Mouse (Mus musculus): ENCODE data around the gene Cd8a. TPM values are rescaled to one million over a fixed set of nuclear protein-coding genes. Genes with fewer than 3 reads are reported as not detected.

The Cd8a gene
- polyA plus RNA-seq, 1 experiment from 2014 or later = 0.07 TPM

GRCm38 (mm10) chr6:71414624-71415023, 41.4 kb downstream of the Cd8a start:
- Histone ChIP-seq H3K27ac (ENCODE audit: low read length) (no peak overlapping the region), H3K36me3 (ENCODE audit: control insufficient read depth, insufficient read depth, low read length) (peaks cover 3% of the 10 kb centered on the region; the same call in 1 of the 2 replicates), H3K4me3 (ENCODE audit: low read depth, low read length) (no peak overlapping the region), H3K4me2 (replicated peaks; ENCODE audit: low read depth, low read length) (no peak overlapping the region), H3K4me1 (ENCODE audit: control insufficient read depth, insufficient read depth, low read length) (no peaks in the 10 kb centered on the region), H3K27me3 (ENCODE audit: control insufficient read depth, insufficient read depth, low read length) (no peaks in the 10 kb centered on the region), H3K9ac (replicated peaks; ENCODE audit: low read depth, low read length) (no peak overlapping the region), H3K9me3 (ENCODE audit: control insufficient read depth, low read depth, low read length) (no peaks in the 10 kb centered on the region)
- ATAC-seq (ENCODE audit: insufficient number of reproducible peaks, insufficient read depth, low FRiP score, low read depth) = no peak
- WGBS = 76% methylated on average over 4 of the region's 4 CpGs

- H3K4me2 ChIP-seq (replicated peaks; ENCODE audit: low read depth, low read length) = no peak overlapping the region
- no peak overlapping the region for H3K27ac ChIP-seq (ENCODE audit: low read length)
- no peak for ATAC-seq (ENCODE audit: insufficient number of reproducible peaks, insufficient read depth, low FRiP score, low read depth)
- H3K4me3 ChIP-seq (ENCODE audit: low read depth, low read length) = no peak overlapping the region
- H3K9ac ChIP-seq (replicated peaks; ENCODE audit: low read depth, low read length) = no peak overlapping the region
- H3K9me3 ChIP-seq (ENCODE audit: control insufficient read depth, low read depth, low read length) = no peaks in the 10 kb centered on the region
- WGBS = 74% methylated on average over 3 of the region's 3 CpGs
- H3K4me1 ChIP-seq (ENCODE audit: control insufficient read depth, insufficient read depth, low read length) = no peaks in the 10 kb centered on the region
- no peaks in the 10 kb centered on the region for H3K27me3 ChIP-seq (ENCODE audit: control insufficient read depth, insufficient read depth, low read length)
- peaks cover 3% of the 10 kb centered on the region; the same call in 1 of the 2 replicates for H3K36me3 ChIP-seq (ENCODE audit: control insufficient read depth, insufficient read depth, low read length)
Measured at GRCm38 (mm10) chr6:71415446-71415845, 42.2 kb downstream of the Cd8a start.

- H3K9ac ChIP-seq (replicated peaks; ENCODE audit: low read depth, low read length) = no peak overlapping the region
- WGBS = 95% methylated on average over 3 of the region's 3 CpGs
- H3K9me3 ChIP-seq (ENCODE audit: control insufficient read depth, low read depth, low read length) = no peaks in the 10 kb centered on the region
- ATAC-seq (ENCODE audit: insufficient number of reproducible peaks, insufficient read depth, low FRiP score, low read depth) = no peak
- no peaks in the 10 kb centered on the region for H3K36me3 ChIP-seq (ENCODE audit: control insufficient read depth, insufficient read depth, low read length)
- H3K4me1 ChIP-seq (ENCODE audit: control insufficient read depth, insufficient read depth, low read length) = no peaks in the 10 kb centered on the region
- H3K4me3 ChIP-seq (ENCODE audit: low read depth, low read length) = no peak overlapping the region
- no peak overlapping the region for H3K4me2 ChIP-seq (replicated peaks; ENCODE audit: low read depth, low read length)
- no peaks in the 10 kb centered on the region for H3K27me3 ChIP-seq (ENCODE audit: control insufficient read depth, insufficient read depth, low read length)
- H3K27ac ChIP-seq (ENCODE audit: low read length) = no peak overlapping the region
Measured at GRCm38 (mm10) chr6:71418874-71419273, 45.6 kb downstream of the Cd8a start.

GRCm38 (mm10) chr6:71420848-71421247, 47.6 kb downstream of the Cd8a start:
- no peaks in the 10 kb centered on the region for H3K27me3 ChIP-seq (ENCODE audit: control insufficient read depth, insufficient read depth, low read length)

GRCm38 (mm10) chr6:71422162-71422561, 48.9 kb downstream of the Cd8a start:
- H3K9ac ChIP-seq (replicated peaks; ENCODE audit: low read depth, low read length) = no peak overlapping the region
- H3K36me3 ChIP-seq (ENCODE audit: control insufficient read depth, insufficient read depth, low read length) = peaks cover 4% of the 10 kb centered on the region; the same call in 1 of the 2 replicates
- 74% methylated on average over 3 of the region's 3 CpGs for WGBS
- no peak overlapping the region for H3K4me3 ChIP-seq (ENCODE audit: low read depth, low read length)
- no peak for ATAC-seq (ENCODE audit: insufficient number of reproducible peaks, insufficient read depth, low FRiP score, low read depth)
- H3K4me1 ChIP-seq (ENCODE audit: control insufficient read depth, insufficient read depth, low read length) = no peaks in the 10 kb centered on the region
- no peak overlapping the region for H3K4me2 ChIP-seq (replicated peaks; ENCODE audit: low read depth, low read length)
- H3K27me3 ChIP-seq (ENCODE audit: control insufficient read depth, insufficient read depth, low read length) = no peaks in the 10 kb centered on the region
- no peak overlapping the region for H3K27ac ChIP-seq (ENCODE audit: low read length)
- H3K9me3 ChIP-seq (ENCODE audit: control insufficient read depth, low read depth, low read length) = no peaks in the 10 kb centered on the region

More at GRCm38 (mm10) chr6:71420848-71421247, 47.6 kb downstream of the Cd8a start:
- Histone ChIP-seq H3K9me3 (ENCODE audit: control insufficient read depth, low read depth, low read length) (no peaks in the 10 kb centered on the region), H3K36me3 (ENCODE audit: control insufficient read depth, insufficient read depth, low read length) (no peaks in the 10 kb centered on the region), H3K27ac (ENCODE audit: low read length) (no peak overlapping the region), H3K4me3 (ENCODE audit: low read depth, low read length) (no peak overlapping the region), H3K9ac (replicated peaks; ENCODE audit: low read depth, low read length) (no peak overlapping the region), H3K4me2 (replicated peaks; ENCODE audit: low read depth, low read length) (no peak overlapping the region), H3K4me1 (ENCODE audit: control insufficient read depth, insufficient read depth, low read length) (no peaks in the 10 kb centered on the region)
- ATAC-seq (ENCODE audit: insufficient number of reproducible peaks, insufficient read depth, low FRiP score, low read depth) = no peak
- 70% methylated on average over 6 of the region's 6 CpGs for WGBS

- WGBS = 88% methylated on average over 3 of the region's 3 CpGs
- ATAC-seq (ENCODE audit: insufficient number of reproducible peaks, insufficient read depth, low FRiP score, low read depth) = no peak
- Histone ChIP-seq H3K4me1 (ENCODE audit: control insufficient read depth, insufficient read depth, low read length) (no peaks in the 10 kb centered on the region), H3K27me3 (ENCODE audit: control insufficient read depth, insufficient read depth, low read length) (no peaks in the 10 kb centered on the region), H3K4me3 (ENCODE audit: low read depth, low read length) (no peak overlapping the region), H3K9me3 (ENCODE audit: control insufficient read depth, low read depth, low read length) (no peaks in the 10 kb centered on the region), H3K27ac (ENCODE audit: low read length) (no peak overlapping the region), H3K4me2 (replicated peaks; ENCODE audit: low read depth, low read length) (no peak overlapping the region), H3K36me3 (ENCODE audit: control insufficient read depth, insufficient read depth, low read length) (peaks cover 7% of the 10 kb centered on the region; the same call in 1 of the 2 replicates), H3K9ac (replicated peaks; ENCODE audit: low read depth, low read length) (no peak overlapping the region)
Measured at GRCm38 (mm10) chr6:71423116-71423515, 49.9 kb downstream of the Cd8a start.

GRCm38 (mm10) chr6:71425681-71426080, 52.5 kb downstream of the Cd8a start:
- WGBS = 88% methylated on average over 6 of the region's 6 CpGs

GRCm38 (mm10) chr6:71427996-71428725, 54.9 kb downstream of the Cd8a start:
- Histone ChIP-seq H3K4me2 (replicated peaks; ENCODE audit: low read depth, low read length) (no peak overlapping the region), H3K36me3 (ENCODE audit: control insufficient read depth, insufficient read depth, low read length) (peaks cover 10% of the 10 kb centered on the region; the same call in 1 of the 2 replicates), H3K27me3 (ENCODE audit: control insufficient read depth, insufficient read depth, low read length) (no peaks in the 10 kb centered on the region), H3K9me3 (ENCODE audit: control insufficient read depth, low read depth, low read length) (no peaks in the 10 kb centered on the region), H3K4me1 (ENCODE audit: control insufficient read depth, insufficient read depth, low read length) (no peaks in the 10 kb centered on the region), H3K4me3 (ENCODE audit: low read depth, low read length) (no peak overlapping the region), H3K27ac (ENCODE audit: low read length) (no peak overlapping the region), H3K9ac (replicated peaks; ENCODE audit: low read depth, low read length) (no peak overlapping the region)
- no peak for ATAC-seq (ENCODE audit: insufficient number of reproducible peaks, insufficient read depth, low FRiP score, low read depth)
- WGBS = 85% methylated on average over 4 of the region's 4 CpGs

More at GRCm38 (mm10) chr6:71425681-71426080, 52.5 kb downstream of the Cd8a start:
- Histone ChIP-seq H3K4me1 (ENCODE audit: control insufficient read depth, insufficient read depth, low read length) (no peaks in the 10 kb centered on the region), H3K4me2 (replicated peaks; ENCODE audit: low read depth, low read length) (no peak overlapping the region), H3K36me3 (ENCODE audit: control insufficient read depth, insufficient read depth, low read length) (peaks cover 10% of the 10 kb centered on the region; the same call in 1 of the 2 replicates), H3K9ac (replicated peaks; ENCODE audit: low read depth, low read length) (no peak overlapping the region), H3K9me3 (ENCODE audit: control insufficient read depth, low read depth, low read length) (no peaks in the 10 kb centered on the region), H3K4me3 (ENCODE audit: low read depth, low read length) (no peak overlapping the region), H3K27me3 (ENCODE audit: control insufficient read depth, insufficient read depth, low read length) (no peaks in the 10 kb centered on the region), H3K27ac (ENCODE audit: low read length) (no peak overlapping the region)
- ATAC-seq (ENCODE audit: insufficient number of reproducible peaks, insufficient read depth, low FRiP score, low read depth) = no peak
